Mouse (Mus musculus): ENCODE measurements around the gene Olfr1288. TPM values are rescaled to one million over a fixed set of nuclear protein-coding genes. Genes with fewer than 3 reads are reported as not detected.

Olfr1288 gene
- total RNA-seq (2014; fragmentation: Nextera tagmentation) (not detected in 2 replicates), total RNA-seq (2017) (not detected in 2 replicates), polyA plus RNA-seq (2012) (not detected in 2 replicates)

DNA sequence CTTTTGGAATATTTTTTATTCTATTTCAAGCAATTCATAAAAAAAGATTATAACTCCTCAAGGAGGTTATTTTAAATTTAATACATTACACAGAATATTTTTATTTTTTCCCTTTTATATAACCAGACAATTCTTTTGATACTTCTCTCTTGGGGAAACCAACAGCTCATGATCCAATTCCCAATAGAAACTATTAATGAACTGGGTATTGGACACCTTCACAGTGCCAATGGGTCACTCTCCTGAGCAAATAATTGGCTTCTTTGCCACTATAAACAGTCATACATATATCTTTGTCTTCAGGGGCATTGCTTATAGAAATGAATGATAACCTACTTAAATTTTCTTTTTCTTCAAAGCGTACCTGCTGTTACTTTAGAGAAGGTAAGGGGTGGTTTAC, at the start of gene Olfr1288:
Gene Olfr1288 (plus strand): TSS at position 301 of the 400 bp plus-strand sequence.
- no peak within 1 kb of the TSS for H3K4me3 ChIP-seq (ENCODE audit: low read depth, low read length)
- DNase-seq (ENCODE audit: low spot score) (no peak), ATAC-seq (ENCODE audit: extremely low read depth, insufficient number of reproducible peaks, low FRiP score, poor library complexity, severe bottlenecking) (no peak)
- no peak for TF ChIP-seq TAL1 (conservative IDR thresholded peaks at IDR 0.05; ENCODE audit: low read depth, low read length)
- TF ChIP-seq POLR2AphosphoS5 (IDR thresholded peaks at IDR 0.05; ENCODE audit: insufficient replicate concordance, low read depth, low read length) = no peak
- TF ChIP-seq CTCF (IDR thresholded peaks at IDR 0.05; ENCODE audit: low read depth, low read length) = no peak
- no peak for TF ChIP-seq GATA2 (IDR thresholded peaks at IDR 0.05; ENCODE audit: borderline replicate concordance, low read depth, low read length)
- no peak for TF ChIP-seq GATA1 (IDR thresholded peaks at IDR 0.05; ENCODE audit: borderline replicate concordance, low read length)
- no peaks in the 10 kb centered on the region for H3K4me1 ChIP-seq (ENCODE audit: insufficient read depth, low read depth, low read length)
- no peaks in the 10 kb centered on the region for H3K27me3 ChIP-seq (ENCODE audit: insufficient read depth, low read length)
- no peaks in the 10 kb centered on the region for H3K9me3 ChIP-seq (replicated peaks)
- H3K36me3 ChIP-seq (replicated peaks) = no peaks in the 10 kb centered on the region

DNA sequence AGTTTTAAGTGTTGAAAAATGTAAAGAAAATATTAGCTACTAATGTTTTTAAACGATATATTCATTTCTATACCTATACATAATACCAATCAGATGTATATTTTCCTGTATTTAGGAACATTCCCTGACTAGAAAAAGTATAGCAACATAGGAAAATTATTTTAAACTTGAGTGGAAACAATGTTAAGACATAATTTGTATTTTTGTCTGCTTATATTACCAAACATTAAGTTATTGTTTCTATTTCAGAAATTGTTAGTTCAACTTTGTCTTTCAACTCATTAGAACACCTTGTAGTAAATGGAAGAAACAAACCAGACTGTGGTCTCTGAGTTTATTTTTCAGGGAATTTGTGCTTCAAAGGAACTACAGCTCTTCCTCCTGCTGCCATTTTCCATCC, 25.1 kb upstream of the Olfr1288 start, which contains the start of gene Olfr1287:
Gene Olfr1287 (plus strand): TSS at position 301 of the 400 bp plus-strand sequence.
- no peak within 1 kb of the TSS for H3K4me3 ChIP-seq (ENCODE audit: low read depth, low read length)
- no peaks in the 10 kb centered on the region for H3K36me3 ChIP-seq (replicated peaks)
- no peak for ATAC-seq (ENCODE audit: extremely low read depth, insufficient number of reproducible peaks, low FRiP score, poor library complexity, severe bottlenecking)
- TF ChIP-seq GATA2 (IDR thresholded peaks at IDR 0.05; ENCODE audit: borderline replicate concordance, low read depth, low read length) (no peak), TAL1 (conservative IDR thresholded peaks at IDR 0.05; ENCODE audit: low read depth, low read length) (no peak), CTCF (IDR thresholded peaks at IDR 0.05; ENCODE audit: low read depth, low read length) (no peak), POLR2AphosphoS5 (IDR thresholded peaks at IDR 0.05; ENCODE audit: insufficient replicate concordance, low read depth, low read length) (no peak), GATA1 (IDR thresholded peaks at IDR 0.05; ENCODE audit: borderline replicate concordance, low read length) (no peak)
- no peaks in the 10 kb centered on the region for H3K27me3 ChIP-seq (ENCODE audit: insufficient read depth, low read length)
- no peaks in the 10 kb centered on the region for H3K9me3 ChIP-seq (replicated peaks)
- no peak for DNase-seq (ENCODE audit: low spot score)
- no peaks in the 10 kb centered on the region for H3K4me1 ChIP-seq (ENCODE audit: insufficient read depth, low read depth, low read length)

DNA sequence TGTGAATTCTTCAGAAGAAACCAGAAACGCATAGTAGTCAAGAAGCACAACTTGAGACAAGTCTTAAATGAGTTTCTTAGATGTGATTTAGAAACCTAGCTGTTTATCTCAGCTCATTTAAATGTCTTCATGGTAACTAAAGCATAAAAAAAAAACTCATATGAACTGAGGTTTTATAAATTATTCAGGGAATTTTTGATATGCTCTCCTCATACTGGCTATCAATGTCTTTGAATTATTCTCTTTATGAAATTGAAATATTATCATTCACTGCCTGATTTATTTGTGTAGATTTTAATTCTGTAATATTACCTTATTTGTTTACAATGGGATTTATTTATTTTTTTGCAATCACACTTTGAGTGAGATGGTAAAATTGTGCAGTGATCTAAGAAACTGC, 6.6 kb downstream of the Olfr1288 start, which contains the start of gene Olfr1289:
Gene Olfr1289 (plus strand): TSS at position 301 of the 400 bp plus-strand sequence.
- no peaks in the 10 kb centered on the region for H3K36me3 ChIP-seq (replicated peaks)
- ATAC-seq (ENCODE audit: extremely low read depth, insufficient number of reproducible peaks, low FRiP score, poor library complexity, severe bottlenecking) = no peak
- H3K4me3 ChIP-seq (ENCODE audit: low read depth, low read length) = no peak within 1 kb of the TSS
- H3K4me1 ChIP-seq (ENCODE audit: insufficient read depth, low read depth, low read length) = no peaks in the 10 kb centered on the region
- DNase-seq (ENCODE audit: low spot score) = no peak
- H3K9me3 ChIP-seq (replicated peaks) = peaks cover 3% of the 10 kb centered on the region; the same call in 1 of the 2 replicates
- TF ChIP-seq GATA2 (IDR thresholded peaks at IDR 0.05; ENCODE audit: borderline replicate concordance, low read depth, low read length) = no peak
- no peak for TF ChIP-seq TAL1 (conservative IDR thresholded peaks at IDR 0.05; ENCODE audit: low read depth, low read length)
- no peak for TF ChIP-seq POLR2AphosphoS5 (IDR thresholded peaks at IDR 0.05; ENCODE audit: insufficient replicate concordance, low read depth, low read length)
- no peak for TF ChIP-seq CTCF (IDR thresholded peaks at IDR 0.05; ENCODE audit: low read depth, low read length)
- no peak for TF ChIP-seq GATA1 (IDR thresholded peaks at IDR 0.05; ENCODE audit: borderline replicate concordance, low read length)
- no peaks in the 10 kb centered on the region for H3K27me3 ChIP-seq (ENCODE audit: insufficient read depth, low read length)

DNA sequence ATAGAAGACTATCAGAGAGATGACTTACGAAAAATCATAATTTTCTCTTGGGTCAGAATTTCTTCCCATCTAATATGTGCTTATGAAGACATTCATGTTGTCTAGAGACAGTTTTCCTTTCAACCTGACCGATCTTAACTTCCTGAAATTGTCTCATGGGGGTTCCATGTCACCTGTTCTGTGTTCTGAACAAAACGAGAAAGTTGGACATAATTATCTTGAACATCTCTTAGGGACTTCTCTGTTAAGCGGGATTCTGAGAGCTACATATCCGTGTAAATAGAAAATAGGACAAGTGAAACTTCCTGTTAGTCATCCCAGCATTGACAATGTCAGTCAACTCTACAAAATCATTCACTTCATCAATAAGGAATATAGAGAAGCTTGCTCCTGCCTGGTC, 19.8 kb downstream of the Olfr1288 start, which contains the start of gene Olfr1290:
Gene Olfr1290 (minus strand): TSS at position 101 of the 400 bp plus-strand sequence.
- Histone ChIP-seq H3K4me3 (ENCODE audit: low read depth, low read length) (no peak within 1 kb of the TSS), H3K9me3 (replicated peaks) (0 out of 2 replicates have a peak, but pooled peaks cover 3% of the 10 kb centered on the region), H3K36me3 (replicated peaks) (no peaks in the 10 kb centered on the region), H3K4me1 (ENCODE audit: insufficient read depth, low read depth, low read length) (no peaks in the 10 kb centered on the region), H3K27me3 (ENCODE audit: insufficient read depth, low read length) (no peaks in the 10 kb centered on the region)
- ATAC-seq (ENCODE audit: extremely low read depth, insufficient number of reproducible peaks, low FRiP score, poor library complexity, severe bottlenecking) (no peak), DNase-seq (ENCODE audit: low spot score) (no peak)
- TF ChIP-seq GATA2 (IDR thresholded peaks at IDR 0.05; ENCODE audit: borderline replicate concordance, low read depth, low read length) (no peak), TAL1 (conservative IDR thresholded peaks at IDR 0.05; ENCODE audit: low read depth, low read length) (no peak), GATA1 (IDR thresholded peaks at IDR 0.05; ENCODE audit: borderline replicate concordance, low read length) (no peak), CTCF (IDR thresholded peaks at IDR 0.05; ENCODE audit: low read depth, low read length) (no peak), POLR2AphosphoS5 (IDR thresholded peaks at IDR 0.05; ENCODE audit: insufficient replicate concordance, low read depth, low read length) (no peak)

GRCm38 (mm10) chr2:111496880-111497279, 23.0 kb downstream of the Olfr1288 start, which contains the start of gene Olfr1291-ps1:
TSS of gene Olfr1291-ps1 (plus strand) at chr2:111497180.
- no peaks in the 10 kb centered on the region for H3K36me3 ChIP-seq (replicated peaks)
- TF ChIP-seq GATA2 (IDR thresholded peaks at IDR 0.05; ENCODE audit: borderline replicate concordance, low read depth, low read length) = no peak
- no peak for TF ChIP-seq CTCF (IDR thresholded peaks at IDR 0.05; ENCODE audit: low read depth, low read length)
- no peak for TF ChIP-seq POLR2AphosphoS5 (IDR thresholded peaks at IDR 0.05; ENCODE audit: insufficient replicate concordance, low read depth, low read length)
- no peak for TF ChIP-seq TAL1 (conservative IDR thresholded peaks at IDR 0.05; ENCODE audit: low read depth, low read length)
- no peak for TF ChIP-seq GATA1 (IDR thresholded peaks at IDR 0.05; ENCODE audit: borderline replicate concordance, low read length)
- 0 out of 2 replicates have a peak, but pooled peaks cover 3% of the 10 kb centered on the region for H3K9me3 ChIP-seq (replicated peaks)
- H3K4me1 ChIP-seq (ENCODE audit: insufficient read depth, low read depth, low read length) = no peaks in the 10 kb centered on the region
- DNase-seq (ENCODE audit: low spot score) = no peak
- ATAC-seq (ENCODE audit: extremely low read depth, insufficient number of reproducible peaks, low FRiP score, poor library complexity, severe bottlenecking) = no peak
- no peaks in the 10 kb centered on the region for H3K27me3 ChIP-seq (ENCODE audit: insufficient read depth, low read length)
- H3K4me3 ChIP-seq (ENCODE audit: low read depth, low read length) = no peak within 1 kb of the TSS

DNA sequence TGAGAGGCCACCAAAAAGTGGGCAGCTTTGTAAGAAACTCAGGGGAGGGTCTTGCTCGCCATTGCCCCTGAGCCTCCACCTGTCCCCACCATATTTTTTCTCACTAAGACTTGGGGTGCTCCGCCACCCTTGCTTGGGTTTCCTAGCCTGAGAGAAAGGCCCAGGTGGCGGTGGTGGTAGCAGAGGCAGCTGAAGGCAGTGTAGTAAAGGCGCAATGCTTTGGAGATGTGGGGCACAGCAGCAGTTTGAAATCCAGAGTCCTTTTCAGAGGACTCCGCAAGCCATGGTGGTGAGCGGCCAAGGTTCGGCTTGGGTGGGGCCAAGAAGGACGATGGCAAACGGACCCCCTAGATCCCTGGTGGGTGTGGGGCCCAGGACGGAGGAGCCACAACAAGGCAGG, 43.5 kb downstream of the Olfr1288 start:
- H3K9me3 ChIP-seq (replicated peaks) = peaks cover 15% of the 10 kb centered on the region; the same call in 1 of the 2 replicates
- no peak for DNase-seq (ENCODE audit: low spot score)
- no peak for ATAC-seq (ENCODE audit: extremely low read depth, insufficient number of reproducible peaks, low FRiP score, poor library complexity, severe bottlenecking)

More for the DNA sequence above, 43.5 kb downstream of the Olfr1288 start:
- no peaks in the 10 kb centered on the region for H3K36me3 ChIP-seq (replicated peaks)
- no peak overlapping the region for H3K4me3 ChIP-seq (ENCODE audit: low read depth, low read length)
- H3K4me1 ChIP-seq (ENCODE audit: insufficient read depth, low read depth, low read length) = no peaks in the 10 kb centered on the region
- no peaks in the 10 kb centered on the region for H3K27me3 ChIP-seq (ENCODE audit: insufficient read depth, low read length)
- TF ChIP-seq TAL1 (conservative IDR thresholded peaks at IDR 0.05; ENCODE audit: low read depth, low read length) = no peak
- TF ChIP-seq GATA1 (IDR thresholded peaks at IDR 0.05; ENCODE audit: borderline replicate concordance, low read length) = no peak
- TF ChIP-seq POLR2AphosphoS5 (IDR thresholded peaks at IDR 0.05; ENCODE audit: insufficient replicate concordance, low read depth, low read length) = no peak
- no peak for TF ChIP-seq CTCF (IDR thresholded peaks at IDR 0.05; ENCODE audit: low read depth, low read length)
- no peak for TF ChIP-seq GATA2 (IDR thresholded peaks at IDR 0.05; ENCODE audit: borderline replicate concordance, low read depth, low read length)
